Mouse (Mus musculus): ENCODE measurements around the gene Adrb1.
A peak's percentile ranks its signal among the peaks of the same experiment; 100 is the strongest.
"Not testable (repeated sequence)": the region's sequence is repeated elsewhere in the genome, so short reads cannot be mapped to it uniquely, and the experiment has no call there.

Gene Adrb1

GRCm38 (mm10) chr19:56749343-56749742 is 27.3 kb downstream of the Adrb1 start:
- no peak for DNase-seq (ENCODE audit: low read depth, low spot score)

DNA sequence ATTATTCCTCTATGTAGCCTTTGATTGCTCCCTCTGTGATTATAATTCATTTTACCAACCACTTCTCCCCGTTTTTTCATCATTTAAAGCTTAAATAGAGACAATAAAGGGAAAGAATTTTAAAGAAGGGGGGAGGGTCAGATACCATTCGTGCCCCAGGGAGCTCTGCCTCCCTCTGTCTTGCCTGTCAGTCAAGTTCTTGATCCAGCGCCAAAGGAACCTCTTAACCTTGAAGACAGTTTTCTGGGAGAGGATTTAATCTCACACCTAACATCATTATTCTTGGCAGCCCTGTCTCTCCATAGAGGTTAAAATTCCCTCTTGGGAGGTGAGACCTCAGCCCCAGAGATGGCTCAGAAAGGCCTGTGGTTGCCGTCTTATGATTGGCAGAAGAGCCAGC is 28.7 kb downstream of the Adrb1 start:
- no peak for DNase-seq (ENCODE audit: low read depth, low spot score)

- not testable (repeated sequence) for DNase-seq (ENCODE audit: low read depth, low spot score)
Observed at GRCm38 (mm10) chr19:56754456-56754855, 32.5 kb downstream of the Adrb1 start.

DNA sequence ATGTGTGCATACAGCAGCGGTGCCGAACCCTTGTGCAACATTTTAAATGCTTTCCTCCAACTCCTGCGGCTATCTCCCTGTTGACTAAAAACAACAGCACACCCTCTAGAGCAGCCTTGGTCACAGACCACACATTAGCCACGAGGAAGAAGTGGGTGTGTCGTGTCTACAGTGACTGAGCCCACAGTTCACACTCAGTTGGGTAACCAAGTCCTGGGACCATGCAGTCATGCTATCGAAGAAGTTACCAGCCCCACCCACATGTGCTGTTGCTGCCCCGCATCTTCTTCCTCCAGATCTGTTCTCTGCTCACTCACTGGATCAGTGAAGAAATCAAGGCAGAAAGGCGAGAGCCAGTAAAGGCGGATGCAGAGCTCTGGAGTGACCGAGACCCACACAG is 34.4 kb downstream of the Adrb1 start:
- no peak for DNase-seq (ENCODE audit: low read depth, low spot score)

DNA sequence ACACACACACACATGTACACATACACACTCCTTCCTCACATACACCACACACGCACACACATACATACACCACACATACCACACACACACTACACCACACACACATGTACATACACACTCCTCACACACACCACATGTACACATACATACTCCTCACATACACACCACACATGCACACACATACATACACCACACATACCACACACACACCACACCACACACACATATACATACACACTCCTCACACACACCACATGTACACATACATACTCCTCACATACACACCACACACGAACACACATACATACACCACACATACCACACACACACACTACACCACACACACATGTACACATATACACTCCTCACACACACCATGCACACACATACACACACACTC is 36.3 kb downstream of the Adrb1 start:
- no peak for DNase-seq (ENCODE audit: low read depth, low spot score)

- no peak for DNase-seq (ENCODE audit: low read depth, low spot score)
Observed at GRCm38 (mm10) chr19:56759740-56760139, 37.7 kb downstream of the Adrb1 start.

DNA sequence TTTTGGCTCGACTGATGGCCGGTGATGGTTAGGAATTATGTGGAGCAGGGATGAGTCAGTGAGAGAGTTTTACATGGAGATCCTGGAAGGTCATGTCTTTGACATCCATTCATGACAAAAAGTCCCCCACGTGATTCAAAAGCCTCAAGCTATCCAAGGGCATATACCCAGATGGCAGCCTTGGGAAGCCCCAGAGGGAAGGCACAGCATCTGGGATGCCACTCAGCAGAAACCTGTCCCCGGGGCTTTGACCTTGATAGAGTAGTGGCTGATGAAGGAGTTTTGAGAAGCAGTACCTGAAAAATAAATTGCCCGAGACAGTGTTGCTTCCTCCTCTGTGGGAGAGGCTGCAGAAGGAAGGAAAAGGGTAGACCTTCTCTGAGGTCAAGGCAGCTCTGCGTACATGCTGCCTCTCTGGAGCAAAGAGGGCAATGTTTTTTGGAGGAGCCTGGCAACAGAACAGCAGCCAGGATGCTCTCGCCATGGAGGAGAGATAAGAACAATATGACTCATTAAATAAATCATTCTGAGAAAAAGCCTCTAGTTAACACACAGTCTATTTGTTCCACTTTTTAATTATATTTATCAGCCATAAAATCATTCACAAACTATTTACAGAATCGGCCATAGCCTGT is 38.4 kb downstream of the Adrb1 start:
- no peak for DNase-seq (ENCODE audit: low read depth, low spot score)

DNA sequence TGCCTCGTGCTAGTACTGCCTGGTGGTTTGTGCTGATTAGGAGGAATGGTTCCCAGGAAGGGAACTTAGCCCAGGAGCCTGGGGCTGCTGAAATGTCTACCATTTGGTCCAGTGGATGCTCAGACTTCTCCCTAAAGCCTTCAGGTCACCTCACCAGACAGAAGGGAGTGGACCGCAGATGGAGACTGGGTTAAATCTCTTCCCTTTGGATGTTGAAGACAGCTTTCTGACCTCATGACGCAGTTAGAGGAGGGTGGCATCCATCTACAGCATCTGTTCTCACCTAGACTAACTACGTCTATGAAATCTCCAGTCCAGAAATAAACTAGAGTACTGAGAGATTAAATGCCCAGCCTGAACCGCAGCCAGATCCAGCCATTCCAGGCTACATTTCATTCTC is 39.1 kb downstream of the Adrb1 start:
- DNase-seq (ENCODE audit: low read depth, low spot score), result no peak

GRCm38 (mm10) chr19:56761727-56762126 is 39.7 kb downstream of the Adrb1 start:
- DNase-seq (ENCODE audit: low read depth, low spot score), result no peak

- DNase-seq (ENCODE audit: low read depth, low spot score), result no peak
Observed at GRCm38 (mm10) chr19:56762686-56763085, 40.7 kb downstream of the Adrb1 start.

DNA sequence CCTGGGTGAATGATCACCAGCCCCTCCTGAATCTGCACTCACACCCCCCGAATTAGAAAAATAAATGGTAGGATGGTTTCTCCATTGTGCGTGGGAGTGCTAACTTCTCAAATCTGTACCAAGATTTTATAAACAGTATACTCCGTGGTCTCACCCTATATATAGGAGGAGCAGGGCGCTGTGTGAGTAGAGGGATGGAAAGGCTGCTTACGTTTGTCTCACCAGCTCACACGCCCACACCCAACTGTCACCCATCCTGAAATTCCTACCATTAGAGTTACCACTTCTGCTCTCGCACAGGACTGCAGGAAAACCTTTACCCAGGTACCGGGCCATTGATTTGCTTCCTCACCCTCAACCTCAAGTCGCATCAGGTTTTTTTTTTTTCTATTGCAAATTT is 47.0 kb downstream of the Adrb1 start:
- DNase-seq (ENCODE audit: low read depth, low spot score), result no peak

GRCm38 (mm10) chr19:56772158-56772557 is 50.2 kb downstream of the Adrb1 start:
- no peak for DNase-seq (ENCODE audit: low read depth, low spot score)

DNA sequence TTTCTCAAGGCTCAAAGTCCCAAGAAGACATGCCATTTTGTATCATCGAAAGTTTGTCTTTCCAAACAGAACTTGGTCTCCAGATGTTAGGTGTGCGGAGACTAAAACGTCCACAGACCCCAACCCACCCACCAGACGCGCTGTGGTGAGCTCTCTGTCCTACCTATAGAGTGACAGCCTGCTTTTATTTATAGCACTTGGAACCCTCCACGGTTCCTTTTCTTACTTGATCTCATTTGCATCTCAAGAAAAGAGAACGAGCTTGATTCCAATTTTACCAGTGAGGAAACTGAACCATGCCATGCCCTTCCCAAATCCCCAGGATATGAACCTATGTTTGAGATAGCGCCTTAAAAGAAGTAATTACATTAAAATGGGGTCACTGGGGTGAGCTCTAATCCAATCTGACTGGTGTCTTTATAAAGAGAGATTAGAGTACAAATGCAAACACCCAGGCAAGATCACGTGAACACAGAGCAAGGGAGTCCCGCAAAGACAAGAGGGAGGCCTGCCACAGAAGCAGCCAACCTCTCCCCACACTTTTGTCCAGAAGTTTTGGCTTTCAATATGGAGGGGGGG is 51.5 kb downstream of the Adrb1 start:
- no peak for DNase-seq (ENCODE audit: low read depth, low spot score)

- DNase-seq (ENCODE audit: low read depth, low spot score), result no peak
Observed at GRCm38 (mm10) chr19:56774408-56774962, 52.5 kb downstream of the Adrb1 start.

- DNase-seq (ENCODE audit: low read depth, low spot score), result no peak
Observed at GRCm38 (mm10) chr19:56774971-56775892, 53.2 kb downstream of the Adrb1 start.

DNA sequence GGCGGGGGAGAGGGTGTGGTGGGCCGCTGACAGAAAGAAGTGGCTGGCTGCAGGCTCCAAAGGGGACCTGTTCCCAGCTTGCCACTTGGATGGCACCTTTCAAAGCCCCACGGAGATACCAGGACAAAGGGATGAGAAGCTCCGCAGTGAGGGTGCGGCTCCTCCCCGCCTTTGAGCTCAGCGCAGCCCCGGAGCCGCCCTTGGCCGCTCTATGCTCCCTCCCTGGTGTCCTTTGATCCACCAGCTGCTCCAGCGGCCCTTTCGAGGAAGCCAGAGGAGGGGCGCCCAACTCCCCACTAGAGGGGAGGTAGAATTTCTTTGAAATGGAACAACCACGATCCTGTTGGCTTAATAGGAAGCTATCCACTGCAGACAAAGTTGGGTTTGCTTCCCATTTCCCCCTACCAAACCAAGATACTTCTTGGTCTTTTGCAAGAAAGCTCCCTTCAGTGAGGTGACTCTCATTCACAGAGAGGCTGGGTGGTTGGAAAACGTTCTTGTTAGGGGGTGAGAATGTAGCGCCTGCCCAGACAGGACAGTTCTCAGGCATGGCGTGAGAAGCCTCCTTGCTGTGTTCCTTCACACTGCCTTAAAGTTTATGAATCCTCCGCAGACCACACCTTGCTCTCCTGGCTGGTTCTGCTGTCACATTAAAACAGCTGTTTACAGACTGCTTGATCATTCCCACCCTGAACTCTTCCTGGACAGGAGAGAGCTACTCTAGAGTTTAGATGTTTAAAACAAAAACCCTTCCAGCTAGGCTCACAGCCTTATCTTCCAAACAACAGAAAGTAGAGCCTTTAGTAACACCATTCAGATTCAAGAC is 54.1 kb downstream of the Adrb1 start:
- DNase-seq (ENCODE audit: low read depth, low spot score), result peak; percentile 35

- peak; percentile 45 for DNase-seq (ENCODE audit: low read depth, low spot score)
Observed at GRCm38 (mm10) chr19:56776719-56777382, 54.9 kb downstream of the Adrb1 start.

DNA sequence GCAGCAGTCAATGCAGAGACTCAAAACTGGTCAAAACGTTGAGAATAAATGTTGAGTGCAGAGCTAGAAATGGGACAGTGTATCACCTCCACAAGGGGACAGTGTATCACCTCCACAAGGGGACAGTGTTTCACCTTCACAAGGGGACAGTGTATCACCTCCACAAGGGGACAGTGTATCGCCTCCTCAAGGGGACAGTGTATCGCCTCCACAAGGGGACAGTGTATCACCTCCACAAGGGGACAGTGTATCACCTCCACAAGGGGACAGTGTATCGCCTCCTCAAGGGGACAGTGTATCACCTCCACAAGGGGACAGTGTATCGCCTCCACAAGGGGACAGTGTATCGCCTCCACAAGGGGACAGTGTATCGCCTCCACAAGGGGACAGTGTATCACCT is 56.5 kb downstream of the Adrb1 start:
- not testable (repeated sequence) for DNase-seq (ENCODE audit: low read depth, low spot score)
